Mouse (Mus musculus) forebrain, embryonic 15.5 days (tissue): Measurements from ENCODE around the gene Secisbp2l. TPM values are rescaled to one million over a fixed set of nuclear protein-coding genes. Genes with fewer than 3 reads are reported as not detected.

Experiments
- ATAC-seq: fragments of 200-750 bp; cut with Nextera tagmentation; replicated peaks from 2 replicates; pipeline ENCODE4 v1.8.0; 2017; ENCODE audit warnings: mild to moderate bottlenecking, moderate TSS enrichment, moderate library complexity
- H3K27ac ChIP-seq: fragments of 300-500 bp; sonication (generic); replicated peaks from 2 replicates; pipeline ENCODE4 v1.5.1; 2015; ENCODE audit warnings: mild to moderate bottlenecking, inconsistent platforms
- H3K27me3 ChIP-seq: fragments of 300-500 bp; sonication (generic); 2 replicates; pipeline ENCODE4 v1.6.1; 2015; ENCODE audit warnings: inconsistent platforms
- H3K36me3 ChIP-seq: fragments of 300-500 bp; sonication (generic); 2 replicates; pipeline ENCODE4 v1.6.1; 2015; ENCODE audit warnings: mild to moderate bottlenecking, inconsistent platforms
- H3K4me1 ChIP-seq: fragments of 300-500 bp; sonication (generic); 2 replicates; pipeline ENCODE4 v1.6.1; 2015; ENCODE audit warnings: inconsistent platforms
- H3K4me2 ChIP-seq: fragments of 300-500 bp; sonication (generic); replicated peaks from 2 replicates; pipeline ENCODE4 v1.6.1; 2015; ENCODE audit warnings: mild to moderate bottlenecking, inconsistent platforms
- H3K4me3 ChIP-seq: fragments of 300-500 bp; sonication (generic); 2 replicates; pipeline ENCODE4 v1.5.1; 2015; ENCODE audit warnings: mild to moderate bottlenecking, inconsistent platforms
- H3K9ac ChIP-seq: fragments of 300-500 bp; sonication (generic); replicated peaks from 2 replicates; pipeline ENCODE4 v1.6.1; 2015; ENCODE audit warnings: mild to moderate bottlenecking, inconsistent platforms
- H3K9me3 ChIP-seq: fragments of 300-500 bp; sonication (generic); 2 replicates; pipeline ENCODE4 v1.6.1; 2016; ENCODE audit warnings: inconsistent platforms
- WGBS: fragments of 180-500 bp; shearing (Covaris S2); methylation state at CpG from one replicate; pipeline ENCODE4 v1.1.7; 2015; ENCODE audit warnings: mixed read lengths; 5-methylcytosine and 5-hydroxymethylcytosine counted together
- polyA plus RNA-seq: library from polyadenylated mRNA; unstranded; fragments of >200 nt; fragmentation: Nextera tagmentation; extraction: Ambion mirVana; gene quantifications from 2 replicates; pipeline ENCODE4 v1.2.1, GENCODE M21; 2015

Secisbp2l gene
- polyA plus RNA-seq, 1 experiment from 2014 or later = 30.7 TPM

- Histone ChIP-seq H3K36me3 (no peaks in the 10 kb centered on the region), H3K4me3 (no peak overlapping the region), H3K9ac (no peak overlapping the region), H3K27me3 (no peaks in the 10 kb centered on the region), H3K27ac (no peak overlapping the region), H3K4me1 (peaks cover 9% of the 10 kb centered on the region), H3K9me3 (no peaks in the 10 kb centered on the region), H3K4me2 (no peak overlapping the region)
- no peak for ATAC-seq
- WGBS = 98% methylated on average over 2 of the region's 2 CpGs
Observed at GRCm38 (mm10) chr2:125701606-125702005, 81.1 kb downstream of the Secisbp2l start.

DNA sequence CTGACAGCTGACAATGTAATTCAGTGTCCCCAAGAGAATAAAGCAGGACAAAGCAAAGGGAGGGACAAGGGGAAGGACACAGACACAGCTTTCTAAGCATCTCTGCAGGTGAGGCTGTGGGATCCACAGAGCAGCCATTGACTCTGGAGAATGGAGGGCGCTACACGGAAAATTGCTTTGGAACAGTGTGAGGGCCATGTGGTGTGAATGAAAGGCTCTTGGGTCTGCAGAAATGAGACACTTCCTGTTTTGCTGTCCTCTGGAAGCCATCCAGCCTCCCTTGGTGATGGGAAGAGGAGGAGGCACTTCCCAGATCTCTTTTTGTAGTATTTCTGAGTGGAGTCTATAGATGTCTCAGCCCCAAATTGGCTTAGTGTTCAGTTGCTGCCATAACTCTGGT lies 86.5 kb downstream of the Secisbp2l start:
- Histone ChIP-seq H3K4me2 (no peak overlapping the region), H3K4me3 (no peak overlapping the region), H3K9me3 (no peaks in the 10 kb centered on the region), H3K27me3 (no peaks in the 10 kb centered on the region), H3K27ac (no peak overlapping the region), H3K36me3 (no peaks in the 10 kb centered on the region), H3K4me1 (no peaks in the 10 kb centered on the region), H3K9ac (no peak overlapping the region)
- 51% methylated on average over 2 of the region's 2 CpGs for WGBS
- no peak for ATAC-seq

- H3K27ac ChIP-seq = no peak overlapping the region
- no peak overlapping the region for H3K4me2 ChIP-seq
- no peak overlapping the region for H3K4me3 ChIP-seq
- no peak for ATAC-seq
- H3K9ac ChIP-seq = no peak overlapping the region
- no peaks in the 10 kb centered on the region for H3K9me3 ChIP-seq
- 86% methylated on average over 2 of the region's 2 CpGs for WGBS
- no peaks in the 10 kb centered on the region for H3K27me3 ChIP-seq
- H3K36me3 ChIP-seq = no peaks in the 10 kb centered on the region
- H3K4me1 ChIP-seq = no peaks in the 10 kb centered on the region
Observed at GRCm38 (mm10) chr2:125694798-125695197, 87.9 kb downstream of the Secisbp2l start.

- Histone ChIP-seq H3K4me2 (no peak overlapping the region), H3K4me1 (no peaks in the 10 kb centered on the region), H3K27me3 (no peaks in the 10 kb centered on the region), H3K36me3 (no peaks in the 10 kb centered on the region), H3K4me3 (no peak overlapping the region), H3K9ac (no peak overlapping the region), H3K27ac (no peak overlapping the region), H3K9me3 (no peaks in the 10 kb centered on the region)
- 89% methylated on average over 2 of the region's 2 CpGs for WGBS
- ATAC-seq = no peak
Observed at GRCm38 (mm10) chr2:125692010-125692409, 90.7 kb downstream of the Secisbp2l start.

Other genes starting within 250 kb of the Secisbp2l start
- 4.4 and 4.5 TPM in 2 replicates for gene Cep152, start 157.8 kb downstream of the Secisbp2l start, polyA plus RNA-seq
- gene Eid1, start 109.8 kb downstream of the Secisbp2l start, polyA plus RNA-seq = 314 and 348 TPM in 2 replicates
- 1.5 and 1.6 TPM in 2 replicates for gene Shc4, start 58.7 kb downstream of the Secisbp2l start, polyA plus RNA-seq
- 28.7 and 29.1 TPM in 2 replicates for gene Galk2, start 76.2 kb upstream of the Secisbp2l start, polyA plus RNA-seq
- 66.8 and 66.9 TPM in 2 replicates for gene Cops2, start 76.3 kb upstream of the Secisbp2l start, polyA plus RNA-seq